Mouse (Mus musculus) midbrain, embryonic 12.5 days (tissue): ENCODE measurements at regions not wholly inside any gene's neighbourhood (a gene's known extent, or its start where the extent isn't known, plus 50 kb on each side); places are given as distances from the start of the nearest gene placed in this dataset.

ENCODE experiments used
- ATAC-seq: fragments of 200-750 bp; cut with Nextera tagmentation; 2 replicates; pipeline ENCODE4 v1.8.0; 2017; ENCODE audit warnings: low read depth, moderate TSS enrichment, moderate library complexity; ENCODE audit not compliant: low FRiP score
- H3K27ac ChIP-seq: fragments of 300-500 bp; sonication (generic); replicated peaks from 2 replicates; pipeline ENCODE4 v1.5.1; 2016; ENCODE audit warnings: mild to moderate bottlenecking
- H3K27me3 ChIP-seq: fragments of 300-500 bp; sonication (generic); 2 replicates; pipeline ENCODE4 v1.6.1; 2016; ENCODE audit warnings: mild to moderate bottlenecking
- H3K36me3 ChIP-seq: fragments of 300-500 bp; sonication (generic); 2 replicates; pipeline ENCODE4 v1.6.1; 2016
- H3K4me1 ChIP-seq: fragments of 300-500 bp; sonication (generic); 2 replicates; pipeline ENCODE4 v1.6.1; 2016
- H3K4me2 ChIP-seq: fragments of 300-500 bp; sonication (generic); replicated peaks from 2 replicates; pipeline ENCODE4 v1.6.1; 2016; ENCODE audit warnings: mild to moderate bottlenecking, moderate library complexity
- H3K4me3 ChIP-seq: fragments of 300-500 bp; sonication (generic); 2 replicates; pipeline ENCODE4 v1.5.1; 2016; ENCODE audit warnings: mild to moderate bottlenecking
- H3K9ac ChIP-seq: fragments of 300-500 bp; sonication (generic); replicated peaks from 2 replicates; pipeline ENCODE4 v1.6.1; 2016; ENCODE audit warnings: mild to moderate bottlenecking, moderate library complexity
- H3K9me3 ChIP-seq: fragments of 300-500 bp; sonication (generic); 2 replicates; pipeline ENCODE4 v1.6.1; 2016; ENCODE audit warnings: mild to moderate bottlenecking
- WGBS: fragments of 180-500 bp; shearing (Covaris S2); methylation state at CpG from one replicate; pipeline ENCODE4 v1.1.7; 2016; 5-methylcytosine and 5-hydroxymethylcytosine counted together

- no peaks in the 10 kb centered on the region for H3K9me3 ChIP-seq
- H3K27me3 ChIP-seq, result no peaks in the 10 kb centered on the region
- H3K4me3 ChIP-seq, result no peak overlapping the region
- no peak overlapping the region for H3K9ac ChIP-seq
- H3K4me1 ChIP-seq, result no peaks in the 10 kb centered on the region
- ATAC-seq, result no peak
- no peak overlapping the region for H3K4me2 ChIP-seq
- H3K27ac ChIP-seq, result no peak overlapping the region
- no peaks in the 10 kb centered on the region for H3K36me3 ChIP-seq
- 98% methylated on average over 2 of the region's 2 CpGs for WGBS
Measured at GRCm38 (mm10) chr15:15716694-15717093, 1011.9 kb upstream of the Cdh9 start.

GRCm38 (mm10) chr15:15741987-15742386, 986.6 kb upstream of the Cdh9 start:
- H3K4me3 ChIP-seq, result no peak overlapping the region
- no peaks in the 10 kb centered on the region for H3K9me3 ChIP-seq
- no peak overlapping the region for H3K27ac ChIP-seq
- H3K27me3 ChIP-seq, result no peaks in the 10 kb centered on the region
- H3K4me1 ChIP-seq, result no peaks in the 10 kb centered on the region
- ATAC-seq, result no peak
- 86% methylated on average over 4 of the region's 4 CpGs for WGBS
- no peak overlapping the region for H3K4me2 ChIP-seq
- H3K9ac ChIP-seq, result no peak overlapping the region
- no peaks in the 10 kb centered on the region for H3K36me3 ChIP-seq

- H3K4me2 ChIP-seq, result no peak overlapping the region
- H3K27me3 ChIP-seq, result no peaks in the 10 kb centered on the region
- no peaks in the 10 kb centered on the region for H3K9me3 ChIP-seq
- ATAC-seq, result no peak
- 80% methylated on average over 5 of the region's 5 CpGs for WGBS
- no peak overlapping the region for H3K4me3 ChIP-seq
- no peaks in the 10 kb centered on the region for H3K4me1 ChIP-seq
- H3K27ac ChIP-seq, result no peak overlapping the region
- H3K36me3 ChIP-seq, result no peaks in the 10 kb centered on the region
- H3K9ac ChIP-seq, result no peak overlapping the region
Measured at GRCm38 (mm10) chr15:15743011-15743410, 985.5 kb upstream of the Cdh9 start.
